Mouse (Mus musculus) embryonic facial prominence, embryonic 12.5 days (tissue): Measurements from ENCODE around the gene Ftl1. TPM values are rescaled to one million over a fixed set of nuclear protein-coding genes. Genes with fewer than 3 reads are reported as not detected.
"Not testable (repeated sequence)": the region's sequence is repeated elsewhere in the genome, so short reads cannot be mapped to it uniquely, and the experiment has no call there.

Experiments
- ATAC-seq: fragments of 200-750 bp; cut with Nextera tagmentation; 2 replicates; pipeline ENCODE4 v1.8.0; 2017; ENCODE audit not compliant: insufficient number of reproducible peaks, insufficient read depth, low FRiP score, low TSS enrichment
- H3K27ac ChIP-seq: fragments of 300-500 bp; sonication (generic); 2 replicates; pipeline ENCODE4 v1.5.1; 2016; ENCODE audit warnings: mild to moderate bottlenecking
- H3K27me3 ChIP-seq: fragments of 300-500 bp; sonication (generic); 2 replicates; pipeline ENCODE4 v1.6.1; 2016; ENCODE audit warnings: mild to moderate bottlenecking, moderate library complexity
- H3K36me3 ChIP-seq: fragments of 300-500 bp; sonication (generic); 2 replicates; pipeline ENCODE4 v1.6.1; 2016; ENCODE audit warnings: mild to moderate bottlenecking
- H3K4me1 ChIP-seq: fragments of 300-500 bp; sonication (generic); 2 replicates; pipeline ENCODE4 v1.6.1; 2016
- H3K4me2 ChIP-seq: fragments of 300-500 bp; sonication (generic); replicated peaks from 2 replicates; pipeline ENCODE4 v1.6.1; 2016; ENCODE audit warnings: mild to moderate bottlenecking, moderate library complexity
- H3K4me3 ChIP-seq: fragments of 300-500 bp; sonication (generic); 2 replicates; pipeline ENCODE4 v1.5.1; 2016; ENCODE audit warnings: mild to moderate bottlenecking
- H3K9ac ChIP-seq: fragments of 300-500 bp; sonication (generic); 2 replicates; pipeline ENCODE4 v1.6.1; 2016; ENCODE audit warnings: mild to moderate bottlenecking, moderate library complexity
- H3K9me3 ChIP-seq: fragments of 300-500 bp; sonication (generic); 2 replicates; pipeline ENCODE4 v1.6.1; 2016; ENCODE audit warnings: mild to moderate bottlenecking, moderate library complexity
- WGBS: fragments of 180-500 bp; shearing (Covaris S2); methylation state at CpG from one replicate; pipeline ENCODE4 v1.1.7; 2016; 5-methylcytosine and 5-hydroxymethylcytosine counted together
- polyA plus RNA-seq: library from polyadenylated mRNA; unstranded; fragments of >200 nt; fragmentation: Nextera tagmentation; extraction: Ambion mirVana; gene quantifications from 2 replicates; pipeline ENCODE4 v1.2.1, GENCODE M21; 2016

The Ftl1 gene
- polyA plus RNA-seq, result 5,211 and 5,392 TPM in 2 replicates

- peak; percentile 94 for ATAC-seq
- not testable (repeated sequence) for H3K9me3 ChIP-seq, H3K27me3 ChIP-seq
- Histone ChIP-seq H3K4me3 (peak within 1 kb of the TSS; percentile 89), H3K36me3 (peaks cover 61% of the 10 kb centered on the region), H3K4me2 (peak within 1 kb of the TSS; percentile 73), H3K27ac (peak within 1 kb of the TSS; percentile 97), H3K4me1 (peaks cover 24% of the 10 kb centered on the region), H3K9ac (peak within 1 kb of the TSS; percentile 89)
- WGBS, result under 1% methylated on average over 28 of the region's 37 CpGs
Observed at GRCm38 (mm10) chr7:45459564-45460140, at the start of gene Ftl1. Gene Ftl1, minus strand, starts transcription at chr7:45459884.

- peak overlapping the region; percentile 92; the same call in 1 of the 2 replicates for H3K27ac ChIP-seq
Observed at GRCm38 (mm10) chr7:45509181-45509882, 49.6 kb upstream of the Ftl1 start.

GRCm38 (mm10) chr7:45508561-45508960, 48.9 kb upstream of the Ftl1 start:
- Histone ChIP-seq H3K4me3 (no peak overlapping the region), H3K36me3 (peaks cover 23% of the 10 kb centered on the region), H3K4me1 (peaks cover 13% of the 10 kb centered on the region), H3K9me3 (no peaks in the 10 kb centered on the region), H3K27me3 (no peaks in the 10 kb centered on the region), H3K4me2 (peak overlapping the region; percentile 97; the same call in 1 of the 2 replicates), H3K27ac (no peak overlapping the region), H3K9ac (peak overlapping the region; percentile 82; the same call in 1 of the 2 replicates)
- WGBS, result 88% methylated on average over 6 of the region's 6 CpGs
- no peak for ATAC-seq

More at GRCm38 (mm10) chr7:45509181-45509882, 49.6 kb upstream of the Ftl1 start:
- Histone ChIP-seq H3K4me3 (peak overlapping the region; percentile 69), H3K36me3 (peaks cover 22% of the 10 kb centered on the region), H3K27me3 (no peaks in the 10 kb centered on the region), H3K9ac (peak overlapping the region; percentile 82), H3K9me3 (no peaks in the 10 kb centered on the region), H3K4me1 (peaks cover 13% of the 10 kb centered on the region), H3K4me2 (peak overlapping the region; percentile 97)
- WGBS, result 35% methylated on average over 19 of the region's 19 CpGs
- ATAC-seq, result peak; percentile 48; the same call in 1 of the 2 replicates

- no peak overlapping the region for H3K4me3 ChIP-seq
- ATAC-seq, result no peak
- H3K36me3 ChIP-seq, result peaks cover 32% of the 10 kb centered on the region
- no peak overlapping the region for H3K4me2 ChIP-seq
- H3K9ac ChIP-seq, result no peak overlapping the region
- H3K9me3 ChIP-seq, result no peaks in the 10 kb centered on the region
- 89% methylated on average over 6 of the region's 6 CpGs for WGBS
- peaks cover 13% of the 10 kb centered on the region for H3K4me1 ChIP-seq
- H3K27me3 ChIP-seq, result no peaks in the 10 kb centered on the region
- no peak overlapping the region for H3K27ac ChIP-seq
Observed at GRCm38 (mm10) chr7:45507583-45507982, 47.9 kb upstream of the Ftl1 start.

- no peak overlapping the region for H3K9ac ChIP-seq
- no peak for ATAC-seq
- H3K27me3 ChIP-seq, result no peaks in the 10 kb centered on the region
- WGBS, result 98% methylated on average over 6 of the region's 6 CpGs
- H3K4me2 ChIP-seq, result no peak overlapping the region
- no peak overlapping the region for H3K27ac ChIP-seq
- H3K36me3 ChIP-seq, result peaks cover 90% of the 10 kb centered on the region
- no peaks in the 10 kb centered on the region for H3K9me3 ChIP-seq
- H3K4me3 ChIP-seq, result no peak overlapping the region
- H3K4me1 ChIP-seq, result no peaks in the 10 kb centered on the region
Observed at GRCm38 (mm10) chr7:45498427-45498826, 38.7 kb upstream of the Ftl1 start.

- no peak overlapping the region for H3K4me2 ChIP-seq
- H3K27me3 ChIP-seq, result no peaks in the 10 kb centered on the region
- no peak overlapping the region for H3K4me3 ChIP-seq
- no peak overlapping the region for H3K27ac ChIP-seq
- ATAC-seq, result no peak
- WGBS, result 79% methylated on average over 9 of the region's 9 CpGs
- no peaks in the 10 kb centered on the region for H3K9me3 ChIP-seq
- H3K4me1 ChIP-seq, result peaks cover 10% of the 10 kb centered on the region
- H3K36me3 ChIP-seq, result peaks cover 77% of the 10 kb centered on the region
- no peak overlapping the region for H3K9ac ChIP-seq
Observed at GRCm38 (mm10) chr7:45494548-45494947, 34.9 kb upstream of the Ftl1 start.

- Histone ChIP-seq H3K4me2 (no peak overlapping the region), H3K9me3 (no peaks in the 10 kb centered on the region), H3K4me3 (no peak overlapping the region), H3K27me3 (no peaks in the 10 kb centered on the region), H3K4me1 (peaks cover 10% of the 10 kb centered on the region), H3K36me3 (peaks cover 61% of the 10 kb centered on the region), H3K27ac (no peak overlapping the region), H3K9ac (no peak overlapping the region)
- no peak for ATAC-seq
- 96% methylated on average over 5 of the region's 5 CpGs for WGBS
Observed at GRCm38 (mm10) chr7:45492951-45493350, 33.3 kb upstream of the Ftl1 start.

- no peak overlapping the region for H3K9ac ChIP-seq
- H3K9me3 ChIP-seq, result no peaks in the 10 kb centered on the region
- no peak for ATAC-seq
- no peak overlapping the region for H3K4me2 ChIP-seq
- H3K27me3 ChIP-seq, result no peaks in the 10 kb centered on the region
- WGBS, result 95% methylated on average over 8 of the region's 8 CpGs
- no peak overlapping the region for H3K4me3 ChIP-seq
- H3K4me1 ChIP-seq, result peaks cover 10% of the 10 kb centered on the region
- no peak overlapping the region for H3K27ac ChIP-seq
- peaks cover 55% of the 10 kb centered on the region for H3K36me3 ChIP-seq
Observed at GRCm38 (mm10) chr7:45492225-45492844, 32.7 kb upstream of the Ftl1 start.

- peak overlapping the region; percentile 15; the same call in 1 of the 2 replicates for H3K4me2 ChIP-seq
- whole genome bisulfite sequencing, result 22% methylated on average over 3 of the region's 3 CpGs
- H3K27ac ChIP-seq, result no peak overlapping the region
Observed at GRCm38 (mm10) chr7:45491264-45491663, 31.6 kb upstream of the Ftl1 start.

GRCm38 (mm10) chr7:45490822-45491221, 31.1 kb upstream of the Ftl1 start:
- peaks cover 10% of the 10 kb centered on the region for H3K4me1 ChIP-seq
- 47% methylated on average over 9 of the region's 9 CpGs for WGBS
- ATAC-seq, result no peak
- no peaks in the 10 kb centered on the region for H3K27me3 ChIP-seq
- H3K9ac ChIP-seq, result no peak overlapping the region
- H3K4me3 ChIP-seq, result 0 out of 2 replicates have a peak overlapping the region, but pooled peaks have one; percentile 7
- H3K36me3 ChIP-seq, result peaks cover 39% of the 10 kb centered on the region
- H3K4me2 ChIP-seq, result peak overlapping the region; percentile 15; the same call in 1 of the 2 replicates
- no peak overlapping the region for H3K27ac ChIP-seq
- no peaks in the 10 kb centered on the region for H3K9me3 ChIP-seq

More at GRCm38 (mm10) chr7:45491264-45491663, 31.6 kb upstream of the Ftl1 start:
- H3K4me1 ChIP-seq, result peaks cover 10% of the 10 kb centered on the region
- peaks cover 44% of the 10 kb centered on the region for H3K36me3 ChIP-seq
- no peak for ATAC-seq
- H3K27me3 ChIP-seq, result no peaks in the 10 kb centered on the region
- no peak overlapping the region for H3K9ac ChIP-seq
- 0 out of 2 replicates have a peak overlapping the region, but pooled peaks have one; percentile 7 for H3K4me3 ChIP-seq
- no peaks in the 10 kb centered on the region for H3K9me3 ChIP-seq

- Histone ChIP-seq H3K9ac (no peak overlapping the region), H3K4me1 (peaks cover 10% of the 10 kb centered on the region), H3K9me3 (no peaks in the 10 kb centered on the region), H3K36me3 (peaks cover 27% of the 10 kb centered on the region), H3K27ac (no peak overlapping the region), H3K4me3 (no peak overlapping the region), H3K4me2 (no peak overlapping the region), H3K27me3 (no peaks in the 10 kb centered on the region)
- ATAC-seq, result no peak
- WGBS, result 84% methylated on average over 7 of the region's 7 CpGs
Observed at GRCm38 (mm10) chr7:45489578-45489977, 29.9 kb upstream of the Ftl1 start.
